Mouse (Mus musculus) brain, embryonic 14.5 days (tissue): ENCODE data around the gene Abcc1.

ENCODE experiments used
- CTCF ChIP-seq: fragments of 200-500 bp; IDR thresholded peaks from 2 replicates; pipeline ENCODE4 v1.5.1; 2012; ENCODE audit warnings: inconsistent platforms, mild to moderate bottlenecking, moderate library complexity, borderline replicate concordance; ENCODE audit not compliant: insufficient read depth, insufficient read length; ENCODE audit errors: extremely low read depth
- POLR2A ChIP-seq: fragments of 200-500 bp; IDR thresholded peaks from 2 replicates; pipeline ENCODE4 v1.6.1; 2012; ENCODE audit warnings: mild to moderate bottlenecking, inconsistent platforms, borderline replicate concordance; ENCODE audit not compliant: poor library complexity, insufficient read depth, insufficient read length, severe bottlenecking; ENCODE audit errors: extremely low read depth

- TF ChIP-seq CTCF (no peak), POLR2A (no peak)
These were observed 68.0 kb downstream of the Abcc1 start for GRCm38 (mm10) chr16:14429371-14429770.
